Mouse (Mus musculus): Measurements from ENCODE around the gene Btbd18.

The Btbd18 gene

DNA sequence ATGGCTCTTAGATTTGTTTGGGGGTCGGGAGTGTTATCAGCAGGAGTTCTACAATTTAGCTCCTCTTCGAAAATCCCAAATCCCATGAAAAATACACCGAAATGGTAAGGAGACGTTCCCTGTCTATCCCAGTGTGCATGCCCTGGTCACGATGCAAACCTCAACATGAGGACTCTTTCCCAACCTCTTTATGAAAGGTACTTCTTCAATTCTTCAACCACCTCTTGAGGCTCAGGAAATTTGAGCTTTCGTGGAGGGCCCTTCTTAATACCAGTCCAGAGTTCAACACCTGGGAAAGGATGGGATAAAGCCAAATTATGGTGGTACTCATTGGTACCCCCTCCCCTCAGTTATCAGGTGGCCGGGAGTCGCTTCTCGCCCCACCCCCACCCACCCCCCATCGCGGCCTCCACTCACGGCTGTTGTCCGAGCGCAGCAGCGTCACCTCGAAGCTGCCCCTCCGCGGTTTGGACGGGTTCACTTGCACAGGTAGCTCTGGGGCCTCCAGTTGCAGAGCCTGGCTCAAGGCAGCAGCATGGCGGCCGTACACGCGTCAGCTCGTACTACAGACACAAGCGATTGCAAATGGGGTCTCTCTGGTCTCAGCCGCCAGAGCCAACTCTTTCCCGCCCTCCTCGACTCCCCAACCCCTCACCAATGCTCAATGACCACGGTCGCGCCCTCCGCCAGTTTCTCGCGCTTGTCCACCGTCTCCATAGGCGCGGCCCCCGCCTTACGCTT lies 11.1 kb downstream of the Btbd18 start:
- TF ChIP-seq GATA4 (IDR thresholded peaks at IDR 0.05; ENCODE audit: insufficient replicate concordance, low read length), result no peak

DNA sequence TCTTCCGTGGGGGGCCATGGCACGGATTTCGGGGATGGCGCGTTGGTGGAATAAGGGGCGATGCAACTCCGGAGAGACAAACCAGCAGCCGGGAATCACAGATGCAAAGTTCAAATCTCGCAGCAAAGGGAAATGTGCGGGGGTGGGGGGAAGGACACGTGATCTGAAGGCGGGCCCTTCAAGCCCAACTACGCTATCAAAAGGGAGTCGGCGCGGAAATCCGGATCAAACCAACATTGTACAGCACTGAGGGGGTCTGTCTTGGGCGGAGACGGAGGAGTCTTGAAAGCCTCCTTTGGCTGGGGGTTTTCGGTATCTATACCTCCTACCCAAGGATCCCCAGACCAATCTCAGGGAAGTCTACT lies 11.7 kb downstream of the Btbd18 start, which contains the start of gene Selenoh:
Selenoh (minus strand) TSS at position 202 of the 365 bp plus-strand sequence.
- peak; percentile 75; the same call in 1 of the 2 replicates for TF ChIP-seq GATA4 (IDR thresholded peaks at IDR 0.05; ENCODE audit: insufficient replicate concordance, low read length)

DNA sequence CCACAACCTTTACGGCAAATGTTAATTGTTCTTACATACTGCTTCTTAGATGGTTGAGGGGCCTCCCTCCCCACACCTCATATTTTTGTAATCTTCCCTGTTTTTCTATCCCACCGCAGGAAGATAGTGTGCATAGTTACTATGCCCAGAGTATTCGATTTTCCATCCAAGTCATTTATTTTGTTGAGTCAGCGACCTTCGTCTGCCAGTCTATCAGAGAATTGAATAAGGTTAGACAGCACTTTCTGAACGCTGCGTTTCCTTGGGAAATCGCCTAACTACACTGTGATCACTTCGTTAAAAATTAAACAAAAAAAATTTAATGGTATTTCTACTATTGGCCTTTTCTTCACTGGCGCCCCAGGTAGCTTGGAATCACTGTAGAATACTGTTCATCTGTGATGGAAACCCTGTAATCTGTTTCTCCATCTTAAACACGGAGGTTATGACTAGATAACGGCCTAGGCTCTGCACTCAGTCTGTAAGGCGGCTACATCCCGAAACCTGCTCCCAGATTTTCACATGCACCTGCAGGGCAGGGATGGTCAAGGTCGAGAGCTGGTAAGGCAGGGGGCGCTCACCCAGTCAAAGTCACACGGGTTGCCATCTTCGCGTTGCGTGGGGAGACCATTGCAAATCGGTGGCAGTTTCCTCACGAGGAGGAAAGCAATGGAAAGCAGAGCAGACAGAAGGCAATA lies 18.5 kb downstream of the Btbd18 start:
- no peak for TF ChIP-seq GATA4 (IDR thresholded peaks at IDR 0.05; ENCODE audit: insufficient replicate concordance, low read length)

- no peak; the same call in 1 of the 2 replicates for TF ChIP-seq GATA4 (IDR thresholded peaks at IDR 0.05; ENCODE audit: insufficient replicate concordance, low read length)
Observed at GRCm38 (mm10) chr2:84677968-84678880, 19.3 kb downstream of the Btbd18 start, which contains the start of the genes Gm28635 and Med19. Gm28635 (minus strand) TSS chr2:84678041. Med19 (plus strand) TSS chr2:84678402.

DNA sequence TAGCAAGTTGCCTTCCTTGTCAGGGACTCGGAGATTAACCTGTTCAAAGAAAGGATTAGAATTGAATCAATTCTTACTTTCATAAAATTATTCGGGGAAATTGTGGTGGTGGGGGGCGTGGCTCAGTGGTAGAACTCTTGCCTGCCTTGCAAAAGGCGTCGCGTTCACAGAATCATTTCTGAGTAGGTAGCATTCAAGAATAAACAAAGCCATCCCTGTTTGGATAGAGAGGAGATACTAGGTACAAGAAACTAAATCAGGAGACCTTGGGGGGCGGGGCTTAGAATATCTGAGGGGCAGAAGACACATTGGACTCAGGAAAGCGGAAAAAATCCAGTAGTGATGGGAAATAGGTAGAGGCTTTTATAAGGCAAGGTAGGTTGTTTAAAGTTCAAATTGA lies 20.1 kb downstream of the Btbd18 start, which contains the start of gene Tmx2:
Tmx2 (minus strand) TSS at position 125 of the 400 bp plus-strand sequence.
- no peak for TF ChIP-seq GATA4 (IDR thresholded peaks at IDR 0.05; ENCODE audit: insufficient replicate concordance, low read length)

GRCm38 (mm10) chr2:84682605-84683183 lies 23.8 kb downstream of the Btbd18 start:
- TF ChIP-seq GATA4 (IDR thresholded peaks at IDR 0.05; ENCODE audit: insufficient replicate concordance, low read length), result no peak

DNA sequence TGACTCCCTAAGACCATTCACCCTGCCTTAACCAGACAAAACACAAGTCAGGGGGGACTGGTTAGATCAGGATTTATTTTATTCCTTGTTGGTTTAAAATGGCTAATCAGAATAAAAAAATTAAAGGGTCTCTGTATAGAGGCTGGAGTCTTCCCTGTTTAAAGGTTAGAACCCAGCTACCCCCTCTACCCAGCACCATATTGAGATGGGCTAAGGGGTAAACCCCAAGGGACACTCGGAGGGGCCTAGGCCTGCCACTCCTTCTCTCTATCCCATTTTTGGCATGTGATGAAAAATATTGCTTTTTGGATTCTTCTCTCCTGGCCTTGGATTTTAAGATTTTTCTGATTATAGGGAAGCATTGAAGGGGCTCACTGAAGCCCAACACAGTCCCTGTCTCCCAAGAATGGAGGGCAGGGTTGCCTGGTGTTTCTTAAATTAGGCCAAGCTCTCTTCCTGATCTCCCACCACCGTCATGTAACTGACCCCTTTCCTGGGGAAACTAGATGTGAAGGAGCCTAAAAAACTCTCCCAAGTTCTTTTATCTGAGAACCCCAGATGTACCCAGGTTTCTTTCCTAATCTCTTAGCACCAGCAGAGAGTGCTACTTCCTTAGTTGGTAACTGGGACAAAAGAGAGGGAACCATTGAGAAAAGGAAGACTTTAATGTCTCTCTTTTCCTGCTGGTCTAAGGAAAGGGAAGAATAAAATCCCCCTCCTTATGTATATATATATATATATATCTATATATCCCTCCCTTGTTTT lies 29.4 kb downstream of the Btbd18 start:
- no peak for TF ChIP-seq GATA4 (IDR thresholded peaks at IDR 0.05; ENCODE audit: insufficient replicate concordance, low read length)

DNA sequence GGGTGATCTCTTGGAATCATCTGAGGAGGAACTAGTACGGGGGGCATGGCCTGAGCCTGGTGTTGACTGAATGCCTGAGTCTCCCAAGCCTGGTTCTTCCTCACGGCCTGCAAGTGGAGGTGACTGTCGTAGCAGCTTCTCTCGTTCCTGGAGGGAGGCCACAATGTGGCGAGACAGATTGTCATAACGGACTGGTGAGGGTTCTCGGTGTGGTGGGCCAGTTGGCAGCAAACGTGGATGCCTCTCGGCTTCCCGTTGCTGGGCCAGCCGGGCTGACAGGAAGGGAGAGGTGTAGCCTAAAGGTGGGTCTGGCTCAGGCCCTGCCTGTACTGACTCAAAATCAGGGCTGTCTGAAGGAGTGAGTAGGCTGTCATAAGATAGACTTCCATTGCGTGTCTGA lies 31.2 kb downstream of the Btbd18 start:
- TF ChIP-seq GATA4 (IDR thresholded peaks at IDR 0.05; ENCODE audit: insufficient replicate concordance, low read length), result no peak

- TF ChIP-seq GATA4 (IDR thresholded peaks at IDR 0.05; ENCODE audit: insufficient replicate concordance, low read length), result no peak
Observed at GRCm38 (mm10) chr2:84695007-84695695, 36.3 kb downstream of the Btbd18 start.

DNA sequence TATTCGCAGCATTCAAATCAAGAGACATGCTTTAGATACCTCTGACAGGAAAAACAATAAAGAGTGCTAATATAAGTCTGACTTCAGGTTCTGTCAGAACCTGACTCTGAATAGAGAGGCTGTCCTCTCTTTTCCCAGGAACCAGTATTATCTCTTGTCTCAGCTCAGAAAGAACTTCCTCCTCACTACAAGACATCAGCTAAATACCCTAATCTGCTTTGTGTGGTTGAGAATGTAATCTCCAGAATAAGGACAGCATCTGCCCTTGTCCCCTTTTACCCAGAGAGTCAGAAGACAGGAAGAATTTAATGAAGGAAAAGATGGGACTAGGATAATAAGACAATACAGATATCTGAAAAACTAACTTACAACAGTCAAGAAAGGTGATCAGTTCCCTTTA lies 44.6 kb downstream of the Btbd18 start:
- TF ChIP-seq GATA4 (IDR thresholded peaks at IDR 0.05; ENCODE audit: insufficient replicate concordance, low read length), result no peak

DNA sequence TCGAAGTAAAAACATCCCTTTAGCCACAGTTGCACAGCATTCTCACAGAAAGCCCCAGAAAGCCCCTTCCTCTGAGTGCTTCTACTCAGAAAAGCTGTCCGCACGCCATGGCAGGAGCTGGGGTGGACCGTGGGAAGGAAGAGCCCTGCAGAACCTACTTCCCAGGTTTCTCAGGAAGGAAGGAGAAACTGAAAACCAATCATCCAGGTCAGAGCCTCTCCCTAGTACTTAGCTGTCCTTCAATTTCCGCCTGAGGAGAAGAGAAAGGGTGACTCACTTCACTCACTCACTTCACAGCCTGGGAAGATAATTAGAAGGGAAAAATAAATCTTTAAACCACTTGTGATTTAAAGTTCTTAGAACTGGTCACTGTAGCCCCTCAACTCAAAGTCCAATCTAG lies 45.5 kb downstream of the Btbd18 start:
- TF ChIP-seq GATA4 (IDR thresholded peaks at IDR 0.05; ENCODE audit: insufficient replicate concordance, low read length), result no peak

DNA sequence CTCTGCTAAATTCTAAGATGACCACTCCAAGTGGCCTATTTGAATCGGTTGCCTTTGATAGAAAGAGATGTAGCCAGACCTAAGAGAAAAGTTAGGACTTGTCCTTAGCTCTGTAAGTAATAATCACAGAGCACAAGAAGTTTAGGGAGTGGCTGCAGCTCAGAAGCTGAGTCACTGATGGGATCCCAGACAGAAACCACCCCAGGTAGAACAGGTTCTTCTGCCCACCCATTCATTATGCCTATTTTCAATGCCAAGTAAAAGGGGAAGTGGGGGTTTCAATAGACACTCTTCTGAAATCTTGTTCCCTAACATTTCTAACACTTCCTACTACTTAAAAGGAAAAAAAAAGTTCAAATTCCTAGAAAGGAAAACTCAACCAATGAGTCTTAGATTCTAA lies 46.4 kb downstream of the Btbd18 start:
- no peak for TF ChIP-seq GATA4 (IDR thresholded peaks at IDR 0.05; ENCODE audit: insufficient replicate concordance, low read length)

- no peak for TF ChIP-seq GATA4 (IDR thresholded peaks at IDR 0.05; ENCODE audit: insufficient replicate concordance, low read length)
Observed at GRCm38 (mm10) chr2:84707523-84707922, 48.6 kb downstream of the Btbd18 start.

DNA sequence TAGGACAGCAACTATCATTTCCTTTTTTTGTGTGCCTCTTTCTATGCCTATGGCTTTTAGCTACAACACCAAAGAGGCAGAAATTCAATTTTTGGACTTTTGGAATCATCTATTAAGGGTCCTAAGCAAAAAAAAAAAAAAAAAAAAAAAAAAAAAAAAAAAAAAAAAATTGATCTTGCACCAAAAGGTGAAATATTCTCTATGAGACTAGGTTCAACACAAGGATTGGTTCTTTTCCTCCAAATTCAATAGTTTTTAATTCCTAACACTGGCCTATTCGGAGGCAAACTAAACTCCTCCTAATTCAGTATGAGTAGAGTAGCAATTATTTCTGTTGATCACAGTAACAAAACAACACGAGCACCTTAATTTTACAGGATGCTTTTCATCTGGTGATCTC lies 53.0 kb downstream of the Btbd18 start:
- TF ChIP-seq GATA4 (IDR thresholded peaks at IDR 0.05; ENCODE audit: insufficient replicate concordance, low read length), result no peak

Data from liver, adult (tissue).